Comparison of ENCODE assay signal across 23 mouse cellular contexts in the genomic region with DNA sequence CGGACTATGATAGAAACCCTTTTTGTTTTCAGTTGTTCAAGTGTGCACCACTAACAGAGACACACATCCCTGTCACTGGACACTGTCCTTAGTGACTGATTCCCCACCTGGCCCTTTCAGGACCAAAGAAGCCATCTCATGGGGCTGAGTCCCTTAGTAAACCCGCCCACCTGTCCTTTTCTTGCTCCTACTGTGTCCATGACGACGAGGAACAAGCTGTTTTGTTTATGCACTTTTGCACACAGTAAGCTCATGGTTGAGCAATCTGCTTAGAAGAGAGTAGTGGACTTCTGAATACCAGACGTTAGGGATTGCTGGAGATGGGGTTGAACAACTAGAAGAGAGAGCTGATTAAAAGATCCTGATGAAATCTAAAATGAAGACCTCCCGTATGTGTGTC.
"Had no signal": no experiment of that assay in that cellular context is flagged by ENCODE, and none has a peak within 500 bp of the region (broad histone marks: within the 10 kb centered on the region; RNA-seq: fewer than 3 reads in every experiment).

No protein-coding gene starts in this region.

- H3K27ac ChIP-seq: heart, adult 2 months; heart, embryonic 13.5 days; heart, embryonic 15.5 days; hindbrain, embryonic 13.5 days; hindbrain, embryonic 15.5 days; hindbrain, postnatal 0 days; limb, embryonic 13.5 days; limb, embryonic 15.5 days had no signal

- H3K4me2 ChIP-seq: heart, embryonic 11.5 days; heart, embryonic 13.5 days; heart, embryonic 15.5 days; hindbrain, embryonic 13.5 days; hindbrain, embryonic 15.5 days; limb, embryonic 13.5 days; limb, embryonic 15.5 days had no signal

- H3K4me1 ChIP-seq: heart, embryonic 13.5 days; heart, embryonic 15.5 days; hindbrain, embryonic 13.5 days; hindbrain, embryonic 15.5 days had no signal

- DNase-seq: forebrain, postnatal 0 days; gastrocnemius, postnatal 14 days; gastrocnemius, postnatal 36 days; heart, adult 11 months; heart, adult 2 months; heart, postnatal 14 days; heart, postnatal 36 days; kidney, adult 11 months; kidney, adult 2 months; kidney, postnatal 14 days; kidney, postnatal 36 days; layer of hippocampus, adult 9-11 months; layer of hippocampus, postnatal 36 days; left cerebral cortex, postnatal 4 days had no signal

- H3K9me3 ChIP-seq: heart, embryonic 13.5 days; heart, embryonic 15.5 days; hindbrain, embryonic 13.5 days; hindbrain, embryonic 15.5 days; limb, embryonic 13.5 days; limb, embryonic 15.5 days had no signal

- H3K27me3 ChIP-seq: heart, embryonic 15.5 days; hindbrain, embryonic 13.5 days; hindbrain, embryonic 15.5 days; limb, embryonic 13.5 days; limb, embryonic 15.5 days had no signal

- H3K9ac ChIP-seq: forebrain, postnatal 0 days; heart, embryonic 13.5 days; heart, embryonic 15.5 days; hindbrain, embryonic 13.5 days; hindbrain, embryonic 15.5 days; limb, embryonic 13.5 days; limb, embryonic 15.5 days had no signal

- H3K4me3 ChIP-seq: heart, adult 2 months; heart, embryonic 13.5 days; heart, embryonic 15.5 days; hindbrain, embryonic 13.5 days; hindbrain, embryonic 15.5 days; limb, embryonic 13.5 days; limb, embryonic 15.5 days had no signal

- H3K36me3 ChIP-seq: heart, embryonic 13.5 days; heart, embryonic 15.5 days; hindbrain, embryonic 13.5 days; hindbrain, embryonic 15.5 days; limb, embryonic 13.5 days; limb, embryonic 15.5 days had no signal

- ATAC-seq: forebrain, postnatal 0 days; hindbrain, postnatal 0 days; intestine, embryonic 16.5 days had no signal
